Comparison of ENCODE assay signal across 21 mouse cellular contexts in the genomic region with DNA sequence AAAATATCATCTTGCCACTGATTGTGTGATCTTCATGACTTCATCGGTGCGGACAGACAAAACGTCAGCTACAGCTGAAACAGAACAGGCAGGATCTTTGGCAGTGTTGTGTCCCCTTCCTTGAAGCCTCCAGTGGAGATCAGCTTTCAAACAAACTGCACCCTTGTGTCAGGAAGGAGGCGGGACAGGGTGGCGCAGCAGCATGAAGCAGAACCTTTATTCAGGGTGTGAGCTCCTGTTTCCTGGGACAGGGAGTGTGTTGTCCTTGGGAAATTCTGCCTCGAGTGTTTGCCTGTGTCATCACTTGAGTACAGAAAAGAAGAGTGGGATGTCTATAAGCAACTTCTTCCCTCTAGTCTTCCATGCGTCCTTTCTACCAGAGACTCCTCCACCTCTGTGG.
DNase-seq lines count a peak whose midpoint lies in the region; ATAC-seq and TF ChIP-seq lines count a peak whose summit lies in the region.
"Had no signal": no experiment of that assay in that cellular context is flagged by ENCODE, and none has a peak within 500 bp of the region (broad histone marks: within the 10 kb centered on the region; RNA-seq: fewer than 3 reads in every experiment).

No protein-coding gene starts in this region.

- intact Hi-C loops in heart, postnatal 10 days (cut with DNase I): loop anchor here (10.0 kb wide), 2 partner anchors 379 to 609 kb away; no protein-coding TSS in a partner anchor

- TF ChIP-seq CTCF in heart, postnatal 0 days (IDR thresholded peaks at IDR 0.05; ENCODE audit: low read depth): no peak
- TF ChIP-seq CTCF in kidney, postnatal 0 days (IDR thresholded peaks at IDR 0.05; ENCODE audit: low read depth): no peak
- no peak for TF ChIP-seq CTCF in kidney, adult 2 months (conservative IDR thresholded peaks at IDR 0.05; ENCODE audit: insufficient read depth, insufficient read length, low read depth, low read length)
- peak; percentile 7; the same call in 1 of the 2 replicates for TF ChIP-seq CTCF in stomach, postnatal 0 days (IDR thresholded peaks at IDR 0.05; ENCODE audit: low read depth)

- no peak overlapping the region for H3K4me3 ChIP-seq in heart, postnatal 0 days (ENCODE audit: low read depth, low read length)
- no peak overlapping the region for H3K4me3 ChIP-seq in kidney, embryonic 15.5 days (replicated peaks)
- H3K4me3 ChIP-seq in kidney, postnatal 0 days (replicated peaks; ENCODE audit: low read depth, low read length): no peak overlapping the region
- no peak overlapping the region for H3K4me3 ChIP-seq in kidney, adult 2 months (ENCODE audit: insufficient read depth, low read depth, low read length)
- no peak overlapping the region for H3K4me3 ChIP-seq in stomach, postnatal 0 days (ENCODE audit: low read depth, low read length)
- H3K4me3 ChIP-seq: embryonic facial prominence, embryonic 13.5 days; forebrain, embryonic 13.5 days; forebrain, embryonic 15.5 days had no signal

- 47% methylated on average over 7 of the region's 7 CpGs for WGBS in heart, postnatal 0 days
- 33% methylated on average over 7 of the region's 7 CpGs for WGBS in kidney, embryonic 15.5 days
- WGBS in kidney, postnatal 0 days: 37% methylated on average over 7 of the region's 7 CpGs
- 56% methylated on average over 7 of the region's 7 CpGs for WGBS in kidney, adult 2 months
- 42% methylated on average over 7 of the region's 7 CpGs for WGBS in stomach, postnatal 0 days

- no peak for TF ChIP-seq POLR2A in kidney, adult 2 months (IDR thresholded peaks at IDR 0.05; ENCODE audit: low read depth, low read length)

- ATAC-seq in heart, postnatal 0 days (ENCODE audit: insufficient read depth, low read depth): no peak
- peak; percentile 71 for ATAC-seq in kidney, embryonic 15.5 days (replicated peaks; ENCODE audit: low FRiP score)
- ATAC-seq in kidney, postnatal 0 days (replicated peaks; ENCODE audit: low FRiP score, low read depth): no peak
- no peak for ATAC-seq in stomach, postnatal 0 days (ENCODE audit: low FRiP score, low TSS enrichment)
- ATAC-seq: activated CD4-positive, CD25-positive, alpha-beta regulatory T cell, adult 4 months; forebrain, embryonic 13.5 days; forebrain, embryonic 15.5 days; forebrain, postnatal 0 days had no signal

- no peaks in the 10 kb centered on the region for H3K27me3 ChIP-seq in heart, postnatal 0 days (ENCODE audit: control insufficient read depth, insufficient read depth, low read length)
- no peaks in the 10 kb centered on the region for H3K27me3 ChIP-seq in kidney, embryonic 15.5 days
- no peaks in the 10 kb centered on the region for H3K27me3 ChIP-seq in kidney, postnatal 0 days (ENCODE audit: insufficient read depth, low read length)
- H3K27me3 ChIP-seq in kidney, adult 2 months (replicated peaks; ENCODE audit: control insufficient read depth, insufficient read depth, low read length): no peaks in the 10 kb centered on the region
- H3K27me3 ChIP-seq in stomach, postnatal 0 days (ENCODE audit: control insufficient read depth, insufficient read depth, low read length): no peaks in the 10 kb centered on the region
- H3K27me3 ChIP-seq: forebrain, embryonic 15.5 days had no signal

- no peak for TF ChIP-seq EP300 in heart, postnatal 0 days (IDR thresholded peaks at IDR 0.05; ENCODE audit: low read depth)
- TF ChIP-seq EP300 in stomach, postnatal 0 days (optimal IDR thresholded peaks at IDR 0.05): no peak

- no peak overlapping the region for H3K4me2 ChIP-seq in heart, postnatal 0 days (ENCODE audit: low read depth, low read length)
- no peak overlapping the region for H3K4me2 ChIP-seq in kidney, embryonic 15.5 days
- H3K4me2 ChIP-seq in kidney, postnatal 0 days (ENCODE audit: low read length): no peak overlapping the region
- H3K4me2 ChIP-seq in stomach, postnatal 0 days (replicated peaks; ENCODE audit: low read depth): no peak overlapping the region
- H3K4me2 ChIP-seq: embryonic facial prominence, embryonic 13.5 days; forebrain, embryonic 13.5 days; forebrain, embryonic 15.5 days had no signal

- H3K9me3 ChIP-seq in heart, postnatal 0 days (replicated peaks; ENCODE audit: control insufficient read depth, low read length): no peaks in the 10 kb centered on the region
- no peaks in the 10 kb centered on the region for H3K9me3 ChIP-seq in kidney, embryonic 15.5 days (replicated peaks)
- H3K9me3 ChIP-seq in kidney, postnatal 0 days (replicated peaks; ENCODE audit: low read length): no peaks in the 10 kb centered on the region
- no peaks in the 10 kb centered on the region for H3K9me3 ChIP-seq in stomach, postnatal 0 days (ENCODE audit: control insufficient read depth, low read length)
- H3K9me3 ChIP-seq: embryonic facial prominence, embryonic 13.5 days; forebrain, embryonic 13.5 days; forebrain, embryonic 15.5 days had no signal

- no peaks in the 10 kb centered on the region for H3K36me3 ChIP-seq in heart, postnatal 0 days (replicated peaks; ENCODE audit: control insufficient read depth, insufficient read depth, low read length)
- no peaks in the 10 kb centered on the region for H3K36me3 ChIP-seq in kidney, embryonic 15.5 days
- H3K36me3 ChIP-seq in kidney, postnatal 0 days (ENCODE audit: insufficient read depth, low read length): no peaks in the 10 kb centered on the region
- H3K36me3 ChIP-seq in kidney, adult 2 months (ENCODE audit: control insufficient read depth, insufficient read depth, low read length): no peaks in the 10 kb centered on the region
- H3K36me3 ChIP-seq in stomach, postnatal 0 days (ENCODE audit: control insufficient read depth, insufficient read depth, low read length): no peaks in the 10 kb centered on the region
- H3K36me3 ChIP-seq: embryonic facial prominence, embryonic 13.5 days; forebrain, embryonic 15.5 days had no signal

- H3K9ac ChIP-seq in heart, postnatal 0 days (replicated peaks; ENCODE audit: low read depth, low read length): 0 out of 2 replicates have a peak overlapping the region, but pooled peaks have one; percentile 30
- H3K9ac ChIP-seq in kidney, embryonic 15.5 days: no peak overlapping the region
- H3K9ac ChIP-seq in kidney, postnatal 0 days (ENCODE audit: low read depth, low read length): no peak overlapping the region
- no peak overlapping the region for H3K9ac ChIP-seq in stomach, postnatal 0 days (ENCODE audit: low read length)
- H3K9ac ChIP-seq: embryonic facial prominence, embryonic 13.5 days; forebrain, embryonic 13.5 days; forebrain, embryonic 15.5 days; forebrain, postnatal 0 days had no signal

- H3K27ac ChIP-seq in heart, postnatal 0 days (ENCODE audit: low read depth): no peak overlapping the region
- no peak overlapping the region for H3K27ac ChIP-seq in kidney, embryonic 15.5 days
- H3K27ac ChIP-seq in kidney, postnatal 0 days: no peak overlapping the region
- H3K27ac ChIP-seq in kidney, adult 2 months (ENCODE audit: insufficient read depth, low read depth, low read length): no peak overlapping the region
- no peak overlapping the region for H3K27ac ChIP-seq in stomach, postnatal 0 days (replicated peaks)
- H3K27ac ChIP-seq: embryonic facial prominence, embryonic 13.5 days; forebrain, embryonic 13.5 days; forebrain, embryonic 15.5 days had no signal

- no peak for DNase-seq in heart, postnatal 0 days (ENCODE audit: low spot score)
- no peak for DNase-seq in heart, postnatal 10 days
- DNase-seq in kidney, adult 11 months: no peak
- peak; percentile 72 for DNase-seq in kidney, postnatal 0 days (ENCODE audit: low spot score)
- DNase-seq in kidney, adult 2 months: no peak
- no peak for DNase-seq in stomach, postnatal 0 days (ENCODE audit: low spot score)
- DNase-seq in right cerebral cortex, adult 18-20 months: no peak
- DNase-seq: adrenal gland, adult 8-10 months; adrenal gland, postnatal 14 days; adrenal gland, postnatal 36 days; cerebellum, adult 11-12 months; cerebellum, adult 2 months; cerebellum, adult 9-10 months; cerebellum, postnatal 10 days; cerebellum, postnatal 25 days; forebrain, postnatal 0 days had no signal

- H3K4me1 ChIP-seq in heart, postnatal 0 days (ENCODE audit: control insufficient read depth, insufficient read depth): no peaks in the 10 kb centered on the region
- peaks cover 24% of the 10 kb centered on the region for H3K4me1 ChIP-seq in kidney, embryonic 15.5 days
- H3K4me1 ChIP-seq in kidney, postnatal 0 days (replicated peaks; ENCODE audit: insufficient read depth, low read length): 0 out of 2 replicates have a peak, but pooled peaks cover 4% of the 10 kb centered on the region
- H3K4me1 ChIP-seq in kidney, adult 2 months (ENCODE audit: control insufficient read depth, insufficient read depth, low read length): no peaks in the 10 kb centered on the region
- H3K4me1 ChIP-seq in stomach, postnatal 0 days (replicated peaks; ENCODE audit: control insufficient read depth, insufficient read depth): no peaks in the 10 kb centered on the region
